Mouse (Mus musculus): Measurements from ENCODE around the gene Mbnl1.

- TF ChIP-seq CTCF (conservative IDR thresholded peaks at IDR 0.05; ENCODE audit: insufficient read depth, insufficient read length, low read depth, low read length) (no peak), POLR2A (IDR thresholded peaks at IDR 0.05; ENCODE audit: low read depth, low read length) (no peak)
These were observed 84.0 kb downstream of the Mbnl1 start for GRCm38 (mm10) chr3:60556596-60556995.
